Mouse (Mus musculus) frontal cortex, adult 2 months (tissue): ENCODE measurements around the gene Gpx4. TPM values are rescaled to one million over a fixed set of nuclear protein-coding genes. Genes with fewer than 3 reads are reported as not detected.
"Not testable (repeated sequence)": the region's sequence is repeated elsewhere in the genome, so short reads cannot be mapped to it uniquely, and the experiment has no call there.

Experiments used
- DNase-seq, 2 experiments: peaks; one replicate each; pipeline ENCODE4 v3.0.0; 2022; ENCODE audit warnings: low spot score in 1 of 2; ENCODE audit errors: extremely low spot score in 1 of 2
- polyA plus RNA-seq: library from polyadenylated mRNA; depleted of rRNA; stranded (reverse); fragments of >200 nt; gene quantifications from 2 replicates; pipeline ENCODE4 v1.2.3, GENCODE M21; 2012

Gpx4 gene
- polyA plus RNA-seq, 1 experiment, result 867 TPM

- no peak for DNase-seq
Measured at GRCm38 (mm10) chr10:80022806-80023205, 24.2 kb upstream of the Gpx4 start.

- no peak for DNase-seq
Measured at GRCm38 (mm10) chr10:80023758-80024157, 23.2 kb upstream of the Gpx4 start.

GRCm38 (mm10) chr10:80024229-80025043 is 22.5 kb upstream of the Gpx4 start:
- no peak for DNase-seq

GRCm38 (mm10) chr10:80025044-80025347 is 22.0 kb upstream of the Gpx4 start:
- no peak for DNase-seq

GRCm38 (mm10) chr10:80025463-80025862 is 21.5 kb upstream of the Gpx4 start:
- DNase-seq, result no peak

GRCm38 (mm10) chr10:80025889-80026288 is 21.1 kb upstream of the Gpx4 start:
- DNase-seq, result no peak

- DNase-seq, result no peak
Measured at GRCm38 (mm10) chr10:80027681-80028520, 19.1 kb upstream of the Gpx4 start.

GRCm38 (mm10) chr10:80028521-80028846 is 18.5 kb upstream of the Gpx4 start:
- no peak for DNase-seq

GRCm38 (mm10) chr10:80030191-80030590 is 16.8 kb upstream of the Gpx4 start:
- DNase-seq, result no peak

GRCm38 (mm10) chr10:80030736-80031135 is 16.2 kb upstream of the Gpx4 start:
- DNase-seq, result no peak

- no peak for DNase-seq
Measured at GRCm38 (mm10) chr10:80032799-80033480, 14.0 kb upstream of the Gpx4 start.

GRCm38 (mm10) chr10:80033511-80034391 is 13.2 kb upstream of the Gpx4 start:
- peak in 1 of 2 experiments; percentile 50 for DNase-seq

- DNase-seq, result no peak
Measured at GRCm38 (mm10) chr10:80035148-80035547, 11.8 kb upstream of the Gpx4 start.

GRCm38 (mm10) chr10:80035686-80036085 is 11.3 kb upstream of the Gpx4 start:
- DNase-seq, result no peak

GRCm38 (mm10) chr10:80036832-80037231 is 10.1 kb upstream of the Gpx4 start:
- DNase-seq, result no peak

- DNase-seq, result peak; percentile 97 to 99
Measured at GRCm38 (mm10) chr10:80039559-80039979, 7.4 kb upstream of the Gpx4 start, which contains the start of gene Polr2e. Gene Polr2e, minus strand, starts transcription at chr10:80039795.

- DNase-seq, result not testable (repeated sequence)
Measured at GRCm38 (mm10) chr10:80041409-80042060, 5.4 kb upstream of the Gpx4 start.

GRCm38 (mm10) chr10:80044087-80044486 is 2.9 kb upstream of the Gpx4 start:
- no peak for DNase-seq

- DNase-seq, result not testable (repeated sequence)
Measured at GRCm38 (mm10) chr10:80045364-80045763, 1.6 kb upstream of the Gpx4 start.

- no peak for DNase-seq
Measured at GRCm38 (mm10) chr10:80045766-80046165, 1.2 kb upstream of the Gpx4 start.
